Mouse (Mus musculus): ENCODE data around the gene Ocm. TPM values are rescaled to one million over a fixed set of nuclear protein-coding genes. Genes with fewer than 3 reads are reported as not detected.

Ocm gene
- not detected in 2 replicates for polyA plus RNA-seq (2012; rRNA removed)

DNA sequence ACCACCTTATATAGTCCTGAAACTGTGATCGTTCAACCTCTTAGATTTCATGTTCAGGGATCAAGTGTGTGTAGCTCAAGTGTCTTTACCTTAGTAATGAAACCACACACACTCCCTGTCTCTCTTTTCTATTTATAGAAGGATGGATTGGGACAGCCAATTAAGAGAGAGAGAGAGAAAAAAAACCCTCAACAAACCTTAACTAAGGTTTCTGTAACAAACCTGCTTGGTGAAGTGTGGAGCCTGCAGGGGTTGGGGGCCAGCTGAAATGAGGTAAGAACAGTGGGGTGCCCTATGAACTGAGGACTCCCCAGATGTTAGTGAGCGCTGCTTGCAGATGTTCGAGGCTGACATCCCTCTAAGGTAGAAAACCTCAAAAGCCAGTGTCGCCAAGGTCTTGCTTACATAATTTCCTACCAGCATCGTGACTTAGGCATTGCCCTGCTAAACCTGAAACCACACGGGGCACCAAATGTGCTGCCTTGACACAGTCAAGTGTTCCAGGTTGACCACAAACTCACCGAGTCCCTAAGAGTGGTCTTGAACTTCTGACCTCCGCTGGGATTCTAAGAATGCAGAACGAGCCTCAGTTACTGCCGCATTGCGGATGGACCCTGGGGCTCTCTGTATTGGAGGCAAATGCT, at the start of gene Ocm:
Ocm (minus strand) TSS at position 51 of the 644 bp plus-strand sequence.
- WGBS: 80% methylated on average over 11 of the region's 11 CpGs

DNA sequence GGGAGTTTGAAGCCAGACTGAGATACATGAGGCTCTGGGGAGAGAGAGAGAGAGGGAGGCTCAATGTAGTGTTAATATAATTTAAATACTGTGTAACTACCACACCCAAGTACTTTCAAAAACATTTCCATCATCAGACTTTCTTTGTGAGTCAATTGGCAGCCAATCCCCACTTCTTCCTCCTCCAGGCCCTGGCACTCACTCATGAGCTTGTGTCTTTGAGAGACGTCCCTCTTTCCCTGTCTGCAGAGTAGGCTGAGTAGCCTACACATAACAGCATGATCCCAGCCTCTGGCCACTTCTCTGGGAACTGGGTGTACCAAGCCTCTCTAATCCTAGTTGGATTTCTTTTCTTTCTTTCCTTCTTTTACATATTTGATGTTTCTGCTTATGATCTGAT, 44.8 kb upstream of the Ocm start:
- DNase-seq: no peak
- Histone ChIP-seq H3K27me3 (ENCODE audit: control insufficient read depth, insufficient read depth, low read length) (no peaks in the 10 kb centered on the region), H3K27ac (ENCODE audit: insufficient read depth, low read length) (no peak overlapping the region), H3K4me3 (replicated peaks; ENCODE audit: insufficient read depth, low read depth, low read length) (no peak overlapping the region), H3K4me1 (ENCODE audit: control insufficient read depth, insufficient read depth, low read length) (no peaks in the 10 kb centered on the region)
- TF ChIP-seq CTCF (IDR thresholded peaks at IDR 0.05; ENCODE audit: borderline replicate concordance, insufficient read depth, low read depth, low read length) (no peak), POLR2A (IDR thresholded peaks at IDR 0.05; ENCODE audit: borderline replicate concordance, insufficient read depth, low read length) (no peak)
- WGBS: 18% methylated on average over 1 of the region's 1 CpGs

More for the DNA sequence above, at the start of gene Ocm:
- no peak within 1 kb of the TSS for H3K27ac ChIP-seq (ENCODE audit: insufficient read depth, low read length)
- no peaks in the 10 kb centered on the region for H3K27me3 ChIP-seq (ENCODE audit: control insufficient read depth, insufficient read depth, low read length)
- no peak within 1 kb of the TSS for H3K4me3 ChIP-seq (replicated peaks; ENCODE audit: insufficient read depth, low read depth, low read length)
- TF ChIP-seq CTCF (IDR thresholded peaks at IDR 0.05; ENCODE audit: borderline replicate concordance, insufficient read depth, low read depth, low read length): no peak
- no peak for TF ChIP-seq POLR2A (IDR thresholded peaks at IDR 0.05; ENCODE audit: borderline replicate concordance, insufficient read depth, low read length)
- H3K4me1 ChIP-seq (ENCODE audit: control insufficient read depth, insufficient read depth, low read length): no peaks in the 10 kb centered on the region
- DNase-seq: no peak

- H3K4me3 ChIP-seq (replicated peaks; ENCODE audit: insufficient read depth, low read depth, low read length): no peak overlapping the region
- H3K4me1 ChIP-seq (ENCODE audit: control insufficient read depth, insufficient read depth, low read length): no peaks in the 10 kb centered on the region
- TF ChIP-seq POLR2A (IDR thresholded peaks at IDR 0.05; ENCODE audit: borderline replicate concordance, insufficient read depth, low read length) (no peak), CTCF (IDR thresholded peaks at IDR 0.05; ENCODE audit: borderline replicate concordance, insufficient read depth, low read depth, low read length) (no peak)
- no peak for DNase-seq
- no peaks in the 10 kb centered on the region for H3K27me3 ChIP-seq (ENCODE audit: control insufficient read depth, insufficient read depth, low read length)
- 96% methylated on average over 1 of the region's 1 CpGs for WGBS
- no peak overlapping the region for H3K27ac ChIP-seq (ENCODE audit: insufficient read depth, low read length)
Measured at GRCm38 (mm10) chr5:144070064-144070463, 43.6 kb upstream of the Ocm start.

GRCm38 (mm10) chr5:144066036-144066435, 39.6 kb upstream of the Ocm start:
- no peak for TF ChIP-seq POLR2A (IDR thresholded peaks at IDR 0.05; ENCODE audit: borderline replicate concordance, insufficient read depth, low read length)
- no peak for TF ChIP-seq CTCF (IDR thresholded peaks at IDR 0.05; ENCODE audit: borderline replicate concordance, insufficient read depth, low read depth, low read length)
- Histone ChIP-seq H3K4me3 (replicated peaks; ENCODE audit: insufficient read depth, low read depth, low read length) (no peak overlapping the region), H3K27me3 (ENCODE audit: control insufficient read depth, insufficient read depth, low read length) (no peaks in the 10 kb centered on the region), H3K4me1 (ENCODE audit: control insufficient read depth, insufficient read depth, low read length) (no peaks in the 10 kb centered on the region), H3K27ac (ENCODE audit: insufficient read depth, low read length) (no peak overlapping the region)
- DNase-seq: no peak
- WGBS: 73% methylated on average over 2 of the region's 2 CpGs

GRCm38 (mm10) chr5:144064093-144064492, 37.6 kb upstream of the Ocm start:
- 64% methylated on average over 5 of the region's 5 CpGs for WGBS
- no peak for DNase-seq
- Histone ChIP-seq H3K27me3 (ENCODE audit: control insufficient read depth, insufficient read depth, low read length) (no peaks in the 10 kb centered on the region), H3K4me3 (replicated peaks; ENCODE audit: insufficient read depth, low read depth, low read length) (no peak overlapping the region), H3K27ac (ENCODE audit: insufficient read depth, low read length) (no peak overlapping the region), H3K4me1 (ENCODE audit: control insufficient read depth, insufficient read depth, low read length) (no peaks in the 10 kb centered on the region)
- TF ChIP-seq CTCF (IDR thresholded peaks at IDR 0.05; ENCODE audit: borderline replicate concordance, insufficient read depth, low read depth, low read length): no peak
- TF ChIP-seq POLR2A (IDR thresholded peaks at IDR 0.05; ENCODE audit: borderline replicate concordance, insufficient read depth, low read length): no peak

GRCm38 (mm10) chr5:144054340-144054739, 27.9 kb upstream of the Ocm start:
- WGBS: 88% methylated on average over 6 of the region's 6 CpGs
- H3K27me3 ChIP-seq (ENCODE audit: control insufficient read depth, insufficient read depth, low read length): no peaks in the 10 kb centered on the region
- no peak for TF ChIP-seq POLR2A (IDR thresholded peaks at IDR 0.05; ENCODE audit: borderline replicate concordance, insufficient read depth, low read length)
- no peak for TF ChIP-seq CTCF (IDR thresholded peaks at IDR 0.05; ENCODE audit: borderline replicate concordance, insufficient read depth, low read depth, low read length)
- DNase-seq: no peak
- no peaks in the 10 kb centered on the region for H3K4me1 ChIP-seq (ENCODE audit: control insufficient read depth, insufficient read depth, low read length)
- no peak overlapping the region for H3K27ac ChIP-seq (ENCODE audit: insufficient read depth, low read length)
- H3K4me3 ChIP-seq (replicated peaks; ENCODE audit: insufficient read depth, low read depth, low read length): no peak overlapping the region

DNA sequence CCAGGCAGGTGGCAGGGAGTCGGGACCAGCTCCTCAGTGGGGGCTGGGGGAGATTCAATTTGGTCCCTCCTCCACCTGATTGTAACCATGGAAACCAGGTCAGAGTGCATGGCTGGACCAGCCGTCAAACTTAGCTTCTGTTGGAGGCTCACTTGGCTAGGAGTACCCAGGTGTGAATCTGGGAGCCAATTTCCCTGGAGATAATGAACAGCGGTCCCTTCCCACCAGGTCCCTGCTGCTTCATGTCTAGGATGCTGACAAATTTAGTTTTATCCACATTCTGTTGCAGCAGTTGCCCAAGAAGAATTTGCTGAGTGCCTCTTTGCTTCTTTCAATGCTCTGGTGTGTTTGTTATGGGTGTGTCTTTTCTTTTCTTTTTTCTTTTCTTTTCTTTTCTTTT, 27.0 kb upstream of the Ocm start:
- 33% methylated on average over 3 of the region's 3 CpGs for WGBS
- no peaks in the 10 kb centered on the region for H3K4me1 ChIP-seq (ENCODE audit: control insufficient read depth, insufficient read depth, low read length)
- no peak for TF ChIP-seq POLR2A (IDR thresholded peaks at IDR 0.05; ENCODE audit: borderline replicate concordance, insufficient read depth, low read length)
- no peak for TF ChIP-seq CTCF (IDR thresholded peaks at IDR 0.05; ENCODE audit: borderline replicate concordance, insufficient read depth, low read depth, low read length)

GRCm38 (mm10) chr5:144051268-144051667, 24.8 kb upstream of the Ocm start:
- no peaks in the 10 kb centered on the region for H3K4me1 ChIP-seq (ENCODE audit: control insufficient read depth, insufficient read depth, low read length)

More for the DNA sequence above, 27.0 kb upstream of the Ocm start:
- H3K27me3 ChIP-seq (ENCODE audit: control insufficient read depth, insufficient read depth, low read length): no peaks in the 10 kb centered on the region
- no peak overlapping the region for H3K27ac ChIP-seq (ENCODE audit: insufficient read depth, low read length)
- H3K4me3 ChIP-seq (replicated peaks; ENCODE audit: insufficient read depth, low read depth, low read length): no peak overlapping the region
- no peak for DNase-seq

More at GRCm38 (mm10) chr5:144051268-144051667, 24.8 kb upstream of the Ocm start:
- no peak for DNase-seq
- Histone ChIP-seq H3K27ac (ENCODE audit: insufficient read depth, low read length) (no peak overlapping the region), H3K27me3 (ENCODE audit: control insufficient read depth, insufficient read depth, low read length) (no peaks in the 10 kb centered on the region), H3K4me3 (replicated peaks; ENCODE audit: insufficient read depth, low read depth, low read length) (no peak overlapping the region)
- TF ChIP-seq CTCF (IDR thresholded peaks at IDR 0.05; ENCODE audit: borderline replicate concordance, insufficient read depth, low read depth, low read length): no peak
- no peak for TF ChIP-seq POLR2A (IDR thresholded peaks at IDR 0.05; ENCODE audit: borderline replicate concordance, insufficient read depth, low read length)

All from cerebellum, adult 2 months (tissue).